Mouse (Mus musculus) neural tube, embryonic 11.5 days (tissue): ENCODE data around the gene Cacna1c. TPM values are rescaled to one million over a fixed set of nuclear protein-coding genes. Genes with fewer than 3 reads are reported as not detected.

Experiments used
- ATAC-seq: fragments of 200-750 bp; cut with Nextera tagmentation; 2 replicates; pipeline ENCODE4 v1.8.0; 2017; ENCODE audit warnings: moderate number of reproducible peaks, mild to moderate bottlenecking, moderate TSS enrichment, moderate library complexity; ENCODE audit not compliant: insufficient read depth, low FRiP score, low TSS enrichment
- DNase-seq: peaks from one replicate; pipeline ENCODE4 v3.0.0-alpha.2; 2015; ENCODE audit warnings: low spot score
- H3K27ac ChIP-seq: fragments of 300-500 bp; sonication (generic); 2 replicates; pipeline ENCODE4 v1.5.1; 2014; ENCODE audit warnings: low read depth, mild to moderate bottlenecking, low read length
- H3K27me3 ChIP-seq: fragments of 300-500 bp; sonication (generic); 2 replicates; pipeline ENCODE4 v1.6.1; 2014; ENCODE audit warnings: mild to moderate bottlenecking, low read length, mixed read lengths; ENCODE audit not compliant: control insufficient read depth, insufficient read depth
- H3K36me3 ChIP-seq: fragments of 300-500 bp; sonication (generic); 2 replicates; pipeline ENCODE4 v1.6.1; 2014; ENCODE audit warnings: mild to moderate bottlenecking, low read length, moderate library complexity, mixed read lengths; ENCODE audit not compliant: control insufficient read depth, insufficient read depth
- H3K4me1 ChIP-seq: fragments of 300-500 bp; sonication (generic); 2 replicates; pipeline ENCODE4 v1.6.1; 2014; ENCODE audit warnings: low read length, mixed read lengths; ENCODE audit not compliant: control insufficient read depth, insufficient read depth
- H3K4me2 ChIP-seq: fragments of 300-500 bp; sonication (generic); 2 replicates; pipeline ENCODE4 v1.6.1; 2014; ENCODE audit warnings: low read depth, mild to moderate bottlenecking, moderate library complexity
- H3K4me3 ChIP-seq: fragments of 300-500 bp; sonication (generic); 2 replicates; pipeline ENCODE4 v1.5.1; 2014; ENCODE audit warnings: low read depth, low read length
- H3K9ac ChIP-seq: fragments of 300-500 bp; sonication (generic); 2 replicates; pipeline ENCODE4 v1.6.1; 2014; ENCODE audit warnings: mild to moderate bottlenecking, low read length
- H3K9me3 ChIP-seq: fragments of 300-500 bp; sonication (generic); 2 replicates; pipeline ENCODE4 v1.6.1; 2016; ENCODE audit warnings: low read length; ENCODE audit not compliant: control insufficient read depth
- WGBS: fragments of 180-500 bp; shearing (Covaris S2); extraction: QIAGEN DNeasy Blood & Tissue Kit; methylation state at CpG from one replicate; pipeline ENCODE4 v1.1.7; 2014; 5-methylcytosine and 5-hydroxymethylcytosine counted together
- polyA plus RNA-seq: library from polyadenylated mRNA; unstranded; fragments of >200 nt; fragmentation: Nextera tagmentation; extraction: Ambion mirVana; gene quantifications from 2 replicates; pipeline ENCODE4 v1.2.1, GENCODE M21; 2014

Cacna1c gene
- polyA plus RNA-seq, 1 experiment from 2014 or later = 3.3 TPM

- no peaks in the 10 kb centered on the region for H3K4me1 ChIP-seq
- H3K9ac ChIP-seq = no peak overlapping the region
- DNase-seq (no peak), ATAC-seq (no peak)
- H3K36me3 ChIP-seq = no peaks in the 10 kb centered on the region
- no peak overlapping the region for H3K4me3 ChIP-seq
- WGBS = 88% methylated on average over 3 of the region's 3 CpGs
- H3K27ac ChIP-seq = no peak overlapping the region
- no peaks in the 10 kb centered on the region for H3K9me3 ChIP-seq
- H3K27me3 ChIP-seq = no peaks in the 10 kb centered on the region
- H3K4me2 ChIP-seq = no peak overlapping the region
Observed at GRCm38 (mm10) chr6:119085789-119086188, 110.4 kb downstream of the Cacna1c start.

GRCm38 (mm10) chr6:119084532-119084931, 111.7 kb downstream of the Cacna1c start:
- DNase-seq = no peak
- no peak overlapping the region for H3K9ac ChIP-seq
- H3K27me3 ChIP-seq = no peaks in the 10 kb centered on the region
- H3K4me3 ChIP-seq = no peak overlapping the region
- H3K36me3 ChIP-seq = no peaks in the 10 kb centered on the region
- no peaks in the 10 kb centered on the region for H3K9me3 ChIP-seq
- H3K4me1 ChIP-seq = no peaks in the 10 kb centered on the region
- no peak overlapping the region for H3K4me2 ChIP-seq
- no peak for ATAC-seq
- WGBS = 62% methylated on average over 9 of the region's 9 CpGs
- no peak overlapping the region for H3K27ac ChIP-seq

GRCm38 (mm10) chr6:119083559-119083958, 112.7 kb downstream of the Cacna1c start:
- DNase-seq (no peak), ATAC-seq (no peak)
- Histone ChIP-seq H3K36me3 (no peaks in the 10 kb centered on the region), H3K4me3 (no peak overlapping the region), H3K9ac (no peak overlapping the region), H3K9me3 (no peaks in the 10 kb centered on the region), H3K27me3 (no peaks in the 10 kb centered on the region), H3K27ac (no peak overlapping the region), H3K4me2 (no peak overlapping the region), H3K4me1 (no peaks in the 10 kb centered on the region)
- 77% methylated on average over 7 of the region's 7 CpGs for WGBS

GRCm38 (mm10) chr6:119082662-119083061, 113.6 kb downstream of the Cacna1c start:
- H3K4me2 ChIP-seq = no peak overlapping the region
- H3K27ac ChIP-seq = no peak overlapping the region
- WGBS = 81% methylated on average over 8 of the region's 8 CpGs
- no peaks in the 10 kb centered on the region for H3K27me3 ChIP-seq
- no peak for DNase-seq
- no peak overlapping the region for H3K4me3 ChIP-seq
- no peaks in the 10 kb centered on the region for H3K9me3 ChIP-seq
- no peaks in the 10 kb centered on the region for H3K4me1 ChIP-seq
- no peaks in the 10 kb centered on the region for H3K36me3 ChIP-seq
- no peak overlapping the region for H3K9ac ChIP-seq
- ATAC-seq = no peak

GRCm38 (mm10) chr6:119081650-119082049, 114.6 kb downstream of the Cacna1c start:
- no peak overlapping the region for H3K9ac ChIP-seq
- WGBS = 94% methylated on average over 12 of the region's 12 CpGs

GRCm38 (mm10) chr6:119079626-119080025, 116.6 kb downstream of the Cacna1c start:
- Histone ChIP-seq H3K36me3 (no peaks in the 10 kb centered on the region), H3K27me3 (no peaks in the 10 kb centered on the region), H3K4me3 (no peak overlapping the region), H3K4me1 (no peaks in the 10 kb centered on the region), H3K9ac (no peak overlapping the region), H3K4me2 (no peak overlapping the region), H3K27ac (no peak overlapping the region), H3K9me3 (no peaks in the 10 kb centered on the region)
- WGBS = 80% methylated on average over 8 of the region's 8 CpGs
- no peak for DNase-seq
- no peak for ATAC-seq

More at GRCm38 (mm10) chr6:119081650-119082049, 114.6 kb downstream of the Cacna1c start:
- ATAC-seq = no peak
- Histone ChIP-seq H3K4me3 (no peak overlapping the region), H3K9me3 (no peaks in the 10 kb centered on the region), H3K4me2 (no peak overlapping the region), H3K36me3 (no peaks in the 10 kb centered on the region), H3K27ac (no peak overlapping the region), H3K27me3 (no peaks in the 10 kb centered on the region), H3K4me1 (no peaks in the 10 kb centered on the region)
- DNase-seq = no peak

- no peak overlapping the region for H3K4me3 ChIP-seq
- WGBS = 85% methylated on average over 9 of the region's 9 CpGs
- H3K27me3 ChIP-seq = no peaks in the 10 kb centered on the region
- H3K4me1 ChIP-seq = no peaks in the 10 kb centered on the region
- no peaks in the 10 kb centered on the region for H3K36me3 ChIP-seq
- H3K27ac ChIP-seq = no peak overlapping the region
- no peak for DNase-seq
- no peak for ATAC-seq
- no peak overlapping the region for H3K9ac ChIP-seq
- no peaks in the 10 kb centered on the region for H3K9me3 ChIP-seq
- no peak overlapping the region for H3K4me2 ChIP-seq
Observed at GRCm38 (mm10) chr6:119078912-119079311, 117.3 kb downstream of the Cacna1c start.

- Histone ChIP-seq H3K4me2 (no peak overlapping the region), H3K27ac (no peak overlapping the region), H3K36me3 (no peaks in the 10 kb centered on the region), H3K27me3 (no peaks in the 10 kb centered on the region), H3K9me3 (no peaks in the 10 kb centered on the region), H3K4me3 (no peak overlapping the region), H3K4me1 (no peaks in the 10 kb centered on the region), H3K9ac (no peak overlapping the region)
- no peak for ATAC-seq
- 95% methylated on average over 6 of the region's 6 CpGs for WGBS
- no peak for DNase-seq
Observed at GRCm38 (mm10) chr6:119077231-119077630, 119.0 kb downstream of the Cacna1c start.

- Histone ChIP-seq H3K4me3 (no peak overlapping the region), H3K27me3 (no peaks in the 10 kb centered on the region), H3K9ac (no peak overlapping the region), H3K36me3 (no peaks in the 10 kb centered on the region), H3K4me1 (no peaks in the 10 kb centered on the region), H3K9me3 (no peaks in the 10 kb centered on the region), H3K4me2 (no peak overlapping the region), H3K27ac (no peak overlapping the region)
- DNase-seq (no peak), ATAC-seq (no peak)
- WGBS = 90% methylated on average over 14 of the region's 14 CpGs
Observed at GRCm38 (mm10) chr6:119073419-119074071, 122.7 kb downstream of the Cacna1c start.
